Mouse (Mus musculus) E14TG2a.4 (cell line): ENCODE results near the gene Kdm5a.

ENCODE experiments used
- CTCF ChIP-seq: conservative IDR thresholded peaks from 2 replicates; pipeline ENCODE4 v1.5.1; 2014; ENCODE audit warnings: low read length
- NANOG ChIP-seq: IDR thresholded peaks from 2 replicates; pipeline ENCODE4 v1.6.1; 2014; ENCODE audit warnings: borderline replicate concordance, low read length, mixed read lengths

GRCm38 (mm10) chr6:120479302-120479701 is 115.4 kb downstream of the Kdm5a start:
- TF ChIP-seq CTCF = no peak
- TF ChIP-seq NANOG = no peak
